Mouse (Mus musculus): Measurements from ENCODE around the gene Alkal2. TPM values are rescaled to one million over a fixed set of nuclear protein-coding genes. Genes with fewer than 3 reads are reported as not detected.

Gene Alkal2
- total RNA-seq (2021) = 1 to 10 TPM; 1.3 to 1.6 TPM

DNA sequence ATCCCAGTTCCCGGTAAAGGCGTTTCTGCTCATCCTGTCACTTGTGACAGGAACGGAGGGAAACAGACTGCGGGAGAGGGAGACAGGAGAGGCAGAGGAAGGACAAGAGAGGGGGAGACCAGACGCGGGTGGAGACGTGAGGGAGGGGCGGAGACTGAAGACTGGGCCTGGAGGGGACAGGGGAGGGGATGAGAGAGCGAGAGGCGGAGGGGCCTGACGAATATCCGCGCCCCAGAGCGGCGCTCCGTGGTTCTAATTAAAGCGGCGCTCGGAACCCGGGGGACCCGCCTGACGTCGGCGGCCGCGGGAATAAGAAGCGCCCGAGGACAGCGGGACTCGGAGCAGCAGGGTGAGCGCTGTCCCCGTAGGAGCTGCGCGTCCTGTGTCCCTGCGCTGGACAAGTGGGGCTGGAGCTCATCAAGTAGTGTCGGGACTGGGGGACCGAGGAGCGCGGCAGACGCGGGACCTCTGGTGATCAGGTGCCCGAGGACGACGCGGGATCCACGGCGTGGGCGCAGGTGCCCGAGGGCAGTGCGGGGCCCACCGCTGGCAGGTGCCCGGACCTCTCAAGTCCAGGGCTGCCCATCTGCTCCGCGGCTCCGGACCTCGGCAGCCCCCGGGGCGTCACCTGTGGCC lies at the start of gene Alkal2:
TSS of gene Alkal2 (plus strand) at position 337 of the 636 bp plus-strand sequence.
- peak in 1 of 2 experiments; percentile 30 for DNase-seq (ENCODE audit: extremely low spot score in 1 of 2, low spot score in 2 of 2)

DNA sequence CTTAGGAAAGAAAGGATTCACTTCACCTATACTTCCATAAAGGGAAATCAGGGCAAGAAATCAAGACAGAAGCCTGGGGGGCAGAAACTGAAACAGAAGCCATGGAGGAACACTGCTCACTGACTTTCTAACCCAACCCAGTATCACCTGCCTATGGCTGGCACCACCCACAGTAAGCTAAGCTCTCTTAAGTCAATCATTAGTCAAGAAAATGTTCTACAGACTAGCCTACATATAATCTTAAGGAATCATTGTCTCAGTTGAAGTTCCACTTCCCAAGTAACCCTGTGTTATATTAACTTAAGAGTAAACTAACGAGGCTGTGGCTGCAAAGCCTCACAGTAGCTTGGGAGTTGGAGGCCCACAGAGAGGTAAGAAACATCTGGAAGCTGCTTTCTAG lies 35.6 kb upstream of the Alkal2 start:
- intact Hi-C loops (cut with DNase I) = no loop called here
- DNase-seq (ENCODE audit: extremely low spot score in 1 of 2, low spot score in 2 of 2) = no peak

More for the DNA sequence above, at the start of gene Alkal2:
- intact Hi-C loops (cut with DNase I) = loop anchor here (10.0 kb wide), 2 partner anchors 189 to 839 kb away; no protein-coding TSS in a partner anchor

DNA sequence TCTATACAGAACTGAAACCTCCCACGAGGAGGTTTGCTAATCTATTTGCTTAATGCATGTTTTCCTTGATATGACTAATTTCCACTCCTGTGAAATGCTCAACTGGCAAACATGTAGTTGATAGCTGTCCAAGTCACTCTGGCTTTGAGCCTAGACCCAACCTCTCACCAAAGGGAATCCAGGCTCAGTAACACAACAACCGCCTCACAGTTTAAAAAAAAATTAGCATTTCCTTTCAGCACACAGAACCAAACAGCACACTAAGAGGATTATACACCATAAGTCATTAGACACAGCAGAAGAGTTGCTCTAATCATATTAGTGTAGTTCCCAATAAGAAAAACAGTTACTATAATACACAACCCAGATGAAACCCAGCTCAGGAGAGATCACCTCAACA lies 33.2 kb upstream of the Alkal2 start:
- peak in 1 of 2 experiments; percentile 13 for DNase-seq (ENCODE audit: extremely low spot score in 1 of 2, low spot score in 2 of 2)

DNA sequence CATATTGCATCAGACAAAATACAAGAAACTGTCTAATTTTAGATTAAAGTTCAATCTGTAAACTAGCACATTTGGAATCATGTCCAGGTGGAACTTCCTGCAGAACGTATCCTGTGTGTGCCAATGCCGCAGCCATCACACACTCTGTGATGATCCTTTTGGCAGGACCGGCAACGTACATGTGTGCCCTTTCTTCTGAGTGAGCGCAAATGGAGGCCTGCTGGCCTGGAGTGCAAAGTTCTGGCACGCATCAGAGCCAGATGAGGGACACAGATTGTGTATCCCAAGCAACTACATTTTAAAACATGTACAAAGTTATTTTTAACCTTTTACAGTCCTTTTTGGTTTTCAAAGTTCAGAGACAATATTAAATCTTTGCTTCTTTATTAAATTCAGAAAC lies 32.3 kb upstream of the Alkal2 start:
- intact Hi-C loops (cut with DNase I) = no loop called here
- DNase-seq (ENCODE audit: extremely low spot score in 1 of 2, low spot score in 2 of 2) = no peak

More for the DNA sequence above, 33.2 kb upstream of the Alkal2 start:
- intact Hi-C loops (cut with DNase I) = no loop called here

DNA sequence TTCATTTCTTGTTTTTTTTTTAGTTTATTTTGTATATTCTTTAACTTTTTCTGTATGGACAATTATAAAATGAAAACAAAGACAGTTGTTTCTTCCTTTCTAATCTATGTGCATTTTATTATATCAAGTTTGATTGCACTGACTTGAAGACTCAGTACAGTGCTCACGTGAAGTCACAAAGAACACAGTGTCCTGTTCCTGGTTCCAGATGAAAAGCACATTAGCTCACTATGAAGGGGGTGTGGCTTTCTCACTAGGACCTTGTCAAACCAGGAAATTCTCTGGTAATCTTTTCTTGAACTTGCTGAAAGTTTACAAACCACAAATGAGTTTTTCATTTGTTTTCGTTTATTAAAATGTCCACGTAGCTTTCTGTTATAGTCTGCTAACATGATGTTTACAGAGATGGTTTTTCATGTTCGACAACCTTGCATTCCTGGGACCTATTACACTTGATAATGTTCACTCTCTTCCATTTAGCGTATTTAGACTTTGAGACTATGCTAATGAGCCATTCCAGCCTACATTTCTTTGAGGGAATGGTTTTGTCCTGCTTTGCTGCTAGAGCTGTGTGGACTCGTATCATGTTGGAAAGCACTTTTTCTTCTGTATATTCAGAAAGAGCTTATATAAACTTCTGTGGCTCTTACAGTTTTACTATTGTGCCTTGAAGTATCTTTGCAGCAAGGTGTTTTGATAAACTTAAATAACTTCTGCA lies 28.5 kb upstream of the Alkal2 start:
- intact Hi-C loops (cut with DNase I) = no loop called here
- no peak for DNase-seq (ENCODE audit: extremely low spot score in 1 of 2, low spot score in 2 of 2)

DNA sequence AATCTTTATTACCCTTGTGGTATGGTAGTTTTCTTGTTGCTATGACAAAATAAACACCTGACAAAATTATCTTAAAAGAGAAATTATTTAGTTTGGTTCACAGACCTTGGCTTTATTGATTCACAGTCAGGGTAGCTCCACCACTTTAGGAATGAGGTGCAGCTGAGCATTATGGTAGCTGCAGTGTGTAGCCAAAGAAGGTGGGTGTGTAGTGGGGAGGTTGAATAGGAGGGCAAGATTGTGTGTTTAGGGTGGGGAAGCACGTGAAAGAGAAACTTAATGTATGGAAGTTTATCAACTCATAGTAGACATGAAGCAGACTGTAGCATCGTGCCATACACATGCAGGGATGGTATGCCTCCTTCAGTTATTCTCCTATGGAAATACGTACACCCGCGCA lies 27.9 kb upstream of the Alkal2 start:
- intact Hi-C loops (cut with DNase I) = no loop called here
- DNase-seq (ENCODE audit: extremely low spot score in 1 of 2, low spot score in 2 of 2) = no peak

DNA sequence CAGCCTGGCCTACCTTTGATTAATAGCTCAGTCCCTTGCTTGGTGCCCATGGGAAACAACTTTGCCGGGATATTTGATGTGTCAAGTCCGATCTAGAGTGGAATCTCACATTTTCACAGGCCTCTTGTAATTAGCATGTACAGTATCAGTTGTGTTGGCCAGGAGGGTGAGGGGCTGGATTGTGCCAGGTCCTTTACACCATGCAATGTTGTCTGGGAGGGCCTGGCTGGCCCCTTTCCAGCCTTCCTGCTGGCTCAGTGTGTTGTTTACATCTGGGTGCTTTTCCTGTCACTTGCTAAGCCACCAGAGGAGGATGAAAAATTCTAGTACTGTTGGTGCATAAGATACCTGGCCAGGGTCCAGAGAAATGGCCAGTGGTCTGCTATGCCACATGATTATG lies 19.8 kb upstream of the Alkal2 start:
- intact Hi-C loops (cut with DNase I) = no loop called here
- DNase-seq (ENCODE audit: extremely low spot score in 1 of 2, low spot score in 2 of 2) = no peak

DNA sequence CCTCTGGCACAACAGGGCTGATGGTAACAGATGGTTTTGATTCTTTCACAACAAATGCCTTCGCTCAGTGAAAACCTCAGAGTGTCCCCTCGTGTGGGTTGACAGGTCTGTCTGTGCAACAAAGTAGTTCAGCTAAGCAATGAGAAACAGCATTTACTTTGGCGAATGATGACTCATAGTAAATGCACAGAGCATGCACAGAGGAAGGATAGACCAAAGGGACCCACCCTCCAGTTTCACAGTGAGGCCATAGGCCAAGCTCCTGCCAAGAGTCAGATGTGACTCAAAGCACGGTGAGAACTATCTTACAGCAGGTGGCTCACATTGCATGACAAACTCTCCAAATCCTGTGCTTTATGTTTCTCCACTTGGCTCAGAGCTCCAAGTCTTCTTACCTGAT lies 18.3 kb upstream of the Alkal2 start:
- intact Hi-C loops (cut with DNase I) = no loop called here
- no peak for DNase-seq (ENCODE audit: extremely low spot score in 1 of 2, low spot score in 2 of 2)

DNA sequence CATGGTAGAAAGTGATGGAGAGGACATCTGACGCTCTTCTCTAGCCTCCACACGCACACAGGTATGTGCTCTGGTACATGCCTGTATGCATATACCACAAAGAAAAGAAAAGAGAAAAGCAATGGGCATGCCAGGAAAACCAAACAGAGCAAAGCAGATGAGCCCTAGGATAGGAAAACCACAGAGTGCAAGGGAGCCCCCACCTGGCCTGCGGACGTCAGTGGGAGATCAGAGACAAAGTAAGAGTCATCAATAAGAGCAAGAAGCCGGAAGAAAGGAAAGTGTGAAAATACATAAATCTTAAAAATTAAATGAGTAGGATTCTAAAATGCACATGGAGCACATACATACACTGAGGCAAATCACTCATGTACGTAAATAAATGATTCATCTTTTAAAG lies 4.7 kb upstream of the Alkal2 start:
- DNase-seq (ENCODE audit: extremely low spot score in 1 of 2, low spot score in 2 of 2) = no peak
- intact Hi-C loops (cut with DNase I) = no loop called here

DNA sequence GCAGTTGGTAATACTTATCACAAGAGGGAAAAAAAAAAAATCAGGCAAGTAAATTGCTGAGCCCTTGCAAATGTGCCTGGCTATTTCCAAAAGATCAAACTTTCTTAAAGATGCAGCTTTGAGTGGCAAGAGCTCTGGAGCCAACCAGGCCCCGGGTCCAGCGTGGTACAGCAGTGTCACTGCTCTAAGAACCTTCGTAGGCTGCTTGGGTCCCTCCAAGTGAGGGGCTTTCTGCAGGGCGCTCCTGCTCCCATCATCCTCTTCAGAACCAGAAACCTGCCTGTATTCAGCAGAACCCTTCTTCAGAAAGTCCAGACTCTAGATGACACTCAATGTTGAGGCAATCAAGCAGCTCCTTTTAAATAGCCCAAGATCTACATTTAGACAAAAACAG lies 533 bp upstream of the Alkal2 start:
- intact Hi-C loops (cut with DNase I) = loop anchor here (10.0 kb wide), 2 partner anchors 189 to 839 kb away; no protein-coding TSS in a partner anchor
- no peak for DNase-seq (ENCODE audit: extremely low spot score in 1 of 2, low spot score in 2 of 2)

DNA sequence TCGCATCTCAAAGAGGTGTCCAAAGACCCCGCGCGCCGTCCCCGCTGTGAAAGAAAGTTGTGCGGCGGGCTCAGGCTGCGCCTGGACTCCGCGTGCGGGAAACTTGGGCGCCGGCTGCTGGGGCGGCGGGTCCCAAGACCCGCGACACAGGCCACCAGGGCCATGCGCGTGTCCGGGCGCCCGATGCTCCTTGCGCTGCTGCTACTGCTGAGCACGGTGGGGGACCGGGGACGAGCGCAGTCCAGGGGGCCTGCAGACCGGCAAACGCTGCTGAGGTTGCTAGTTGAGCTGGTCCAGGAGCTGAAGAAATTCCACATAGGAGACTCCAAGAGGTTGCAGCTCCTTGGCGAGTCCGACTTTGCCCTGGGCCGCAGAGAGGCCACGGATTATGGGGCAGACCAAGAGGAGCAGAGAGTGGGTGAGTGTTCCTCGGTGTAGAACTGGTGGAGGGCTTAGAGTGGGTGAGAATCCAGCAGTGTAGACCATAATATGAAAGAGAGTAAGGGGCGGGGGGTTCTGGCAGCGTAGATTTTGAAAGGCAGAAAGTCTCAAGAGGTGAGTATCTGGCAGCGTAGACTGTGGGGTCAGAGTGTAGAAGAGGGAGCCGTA lies 604 bp downstream of the Alkal2 start:
- peak in 1 of 2 experiments; percentile 19 for DNase-seq (ENCODE audit: extremely low spot score in 1 of 2, low spot score in 2 of 2)
- intact Hi-C loops (cut with DNase I) = loop anchor here (10.0 kb wide), 2 partner anchors 190 to 840 kb away; no protein-coding TSS in a partner anchor

DNA sequence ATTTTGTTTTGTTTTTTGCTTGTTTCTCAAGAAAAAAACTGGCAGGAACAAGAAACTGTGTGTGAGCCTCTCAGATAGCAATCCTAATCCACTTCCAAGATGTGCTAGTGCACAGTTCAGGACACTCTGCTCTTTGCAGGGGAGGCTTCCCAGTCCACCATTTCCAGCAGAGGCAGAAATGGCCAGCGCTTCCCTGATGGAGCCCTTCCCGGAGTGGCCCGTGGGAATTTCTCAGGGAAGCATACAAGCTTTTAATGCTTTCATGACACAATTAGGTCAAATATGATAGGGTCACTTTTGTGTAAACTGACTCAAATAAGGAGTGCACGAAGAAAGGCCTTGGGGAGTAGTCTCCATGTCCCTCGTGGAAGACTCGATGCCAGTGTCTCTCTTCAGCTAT lies 1.8 kb downstream of the Alkal2 start:
- intact Hi-C loops (cut with DNase I) = loop anchor here (10.0 kb wide), 2 partner anchors 191 to 841 kb away; no protein-coding TSS in a partner anchor
- no peak for DNase-seq (ENCODE audit: extremely low spot score in 1 of 2, low spot score in 2 of 2)

DNA sequence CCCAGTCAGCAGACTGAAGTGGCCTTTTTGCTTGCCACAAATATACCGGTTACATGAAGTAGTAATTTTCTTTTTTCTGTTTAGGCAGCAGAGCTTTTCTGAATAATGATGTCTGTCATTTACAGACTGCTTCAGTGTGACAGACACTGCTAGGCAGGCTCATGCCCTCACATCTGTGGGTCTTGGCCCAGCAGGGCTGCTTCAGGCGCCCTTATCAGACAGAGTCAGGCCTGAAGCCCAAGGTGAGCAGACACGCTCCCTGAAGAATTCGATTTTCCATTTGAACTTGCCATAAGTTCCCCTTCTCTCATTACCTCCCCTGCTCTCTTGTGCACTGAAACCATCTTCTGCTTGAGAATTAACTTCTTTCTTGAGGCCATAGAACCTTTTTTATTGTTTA lies 3.9 kb downstream of the Alkal2 start:
- intact Hi-C loops (cut with DNase I) = loop anchor here (10.0 kb wide), 2 partner anchors 193 to 843 kb away; no protein-coding TSS in a partner anchor
- DNase-seq (ENCODE audit: extremely low spot score in 1 of 2, low spot score in 2 of 2) = no peak

DNA sequence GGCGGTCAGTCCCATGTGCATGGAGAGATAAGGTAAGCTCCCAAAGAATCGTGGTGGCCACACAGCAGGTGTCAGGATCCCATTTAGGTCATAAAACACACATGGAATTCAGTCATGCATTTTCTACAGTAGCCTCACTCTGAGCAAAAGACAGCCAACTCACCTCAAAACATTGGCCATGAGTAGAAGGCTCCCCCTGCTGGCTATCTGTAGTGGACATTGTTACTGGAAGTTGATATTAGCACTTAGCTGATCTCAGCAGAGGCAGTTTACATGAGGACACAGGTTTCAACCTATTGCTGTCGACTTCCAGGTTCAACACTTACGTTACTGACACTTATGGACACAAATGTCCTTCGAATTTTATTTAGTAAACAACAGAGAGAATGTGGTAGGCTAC lies 5.9 kb downstream of the Alkal2 start:
- peak; percentile 66 to 71 for DNase-seq (ENCODE audit: extremely low spot score in 1 of 2, low spot score in 2 of 2)
- intact Hi-C loops (cut with DNase I) = loop anchor here (2.0 kb wide), 1 partner anchor 293 kb away; no protein-coding TSS in a partner anchor

DNA sequence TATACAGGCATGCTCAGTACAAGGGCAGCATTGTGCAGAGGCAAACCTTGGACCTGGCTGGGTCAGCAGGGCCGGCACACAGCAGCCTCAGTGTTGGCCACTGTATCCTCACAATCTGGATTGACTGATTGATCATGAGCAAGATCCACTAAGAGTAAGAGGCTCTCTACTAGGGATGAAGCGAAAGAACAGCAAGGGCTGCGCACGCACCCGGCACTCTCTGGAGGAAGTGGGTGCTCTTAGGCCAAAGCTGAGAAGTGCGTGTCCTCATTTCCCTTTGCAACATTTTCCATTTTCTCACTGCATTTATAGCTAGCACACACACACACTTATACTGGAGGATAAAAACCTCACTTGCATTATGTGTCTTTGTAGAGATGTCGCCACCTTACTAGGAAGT lies 7.3 kb downstream of the Alkal2 start:
- intact Hi-C loops (cut with DNase I) = loop anchor here (2.0 kb wide), 1 partner anchor 295 kb away; no protein-coding TSS in a partner anchor
- no peak for DNase-seq (ENCODE audit: extremely low spot score in 1 of 2, low spot score in 2 of 2)

DNA sequence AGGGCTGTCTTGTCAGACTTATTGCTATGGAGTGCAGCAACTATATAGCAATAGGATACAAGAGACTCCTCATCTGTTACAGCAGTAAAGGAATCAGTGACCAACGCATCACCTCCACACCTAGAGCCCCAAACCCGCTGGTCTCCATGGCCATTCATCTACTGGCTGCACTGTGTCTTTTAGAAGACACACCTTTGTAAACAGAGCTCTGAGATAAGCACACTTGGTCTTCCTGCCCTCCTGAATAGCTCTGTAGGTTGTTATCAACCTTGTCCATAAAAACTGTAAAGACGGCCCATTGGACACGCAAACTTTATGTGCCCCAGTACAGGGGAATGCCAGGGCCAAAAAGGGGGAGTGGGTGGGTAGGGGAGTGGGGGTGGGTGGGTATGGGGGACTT lies 12.9 kb downstream of the Alkal2 start:
- no peak for DNase-seq (ENCODE audit: extremely low spot score in 1 of 2, low spot score in 2 of 2)
- intact Hi-C loops (cut with DNase I) = no loop called here

DNA sequence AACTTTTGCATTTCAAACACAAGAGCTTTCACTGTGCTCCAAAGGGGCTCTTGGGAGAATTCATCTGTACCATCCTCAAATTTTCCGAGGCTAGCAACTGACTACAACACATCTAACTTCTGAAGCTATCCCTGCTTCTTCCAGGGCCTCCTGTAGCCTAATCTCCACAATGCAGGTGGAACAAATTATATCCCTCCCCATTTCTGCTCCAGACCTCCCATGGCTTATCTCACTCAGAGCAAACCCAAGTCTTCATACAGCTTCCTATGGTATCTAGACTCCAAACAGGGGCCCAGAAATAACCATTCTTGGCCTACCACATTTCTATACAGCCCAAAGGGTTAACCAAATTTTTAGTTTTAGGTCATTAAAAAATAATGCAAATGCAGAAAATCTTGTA lies 24.5 kb downstream of the Alkal2 start:
- intact Hi-C loops (cut with DNase I) = no loop called here
- no peak for DNase-seq (ENCODE audit: extremely low spot score in 1 of 2, low spot score in 2 of 2)

DNA sequence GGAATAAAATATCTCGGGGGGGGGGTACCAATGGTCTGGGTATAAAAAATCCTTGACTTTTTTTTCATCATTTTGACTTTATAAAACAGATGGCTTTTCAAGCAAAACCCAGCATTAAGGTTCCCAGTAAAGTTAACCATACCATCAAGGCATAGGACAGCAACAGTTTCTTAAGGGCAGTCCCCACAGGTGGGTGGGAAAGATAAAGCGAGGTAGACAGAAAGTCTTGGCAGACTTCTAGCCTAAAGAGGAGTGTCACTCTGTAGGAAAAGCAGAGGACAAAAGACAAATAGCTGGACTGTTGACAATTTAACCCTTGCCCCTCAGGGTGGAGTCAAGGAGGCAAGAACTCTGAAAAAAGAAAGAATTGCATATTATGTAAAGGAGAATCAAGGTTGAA lies 25.8 kb downstream of the Alkal2 start:
- no peak for DNase-seq (ENCODE audit: extremely low spot score in 1 of 2, low spot score in 2 of 2)
- intact Hi-C loops (cut with DNase I) = no loop called here

DNA sequence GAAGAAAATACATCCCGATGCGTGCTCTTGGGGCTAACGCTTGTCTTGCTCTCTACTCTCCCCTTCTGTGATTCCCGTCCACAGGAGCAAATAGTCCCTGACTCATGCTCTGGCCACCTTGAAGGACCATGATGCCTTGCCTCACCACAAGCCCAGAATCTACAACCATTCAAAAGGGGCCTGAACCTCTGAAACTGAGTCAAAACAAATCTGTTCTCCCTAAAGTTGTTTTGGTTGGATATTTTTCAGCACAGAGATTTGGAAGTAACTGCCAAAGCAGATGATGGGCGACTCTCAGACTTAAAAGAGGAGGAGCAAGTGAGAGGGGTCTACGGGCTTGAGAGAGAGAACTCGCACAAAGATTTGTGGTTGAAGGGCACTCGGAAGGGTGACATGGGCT lies 26.7 kb downstream of the Alkal2 start:
- intact Hi-C loops (cut with DNase I) = no loop called here

More for the DNA sequence above, 26.7 kb downstream of the Alkal2 start:
- DNase-seq (ENCODE audit: extremely low spot score in 1 of 2, low spot score in 2 of 2) = no peak

Data from left cerebral cortex, postnatal 10 days (tissue).